Mouse (Mus musculus): ENCODE results near the gene Plk1. TPM values are rescaled to one million over a fixed set of nuclear protein-coding genes. Genes with fewer than 3 reads are reported as not detected.

Plk1 gene
- 2.2 to 5.1 TPM (median 4.2 TPM) in 4 replicates for total RNA-seq (2023)

GRCm38 (mm10) chr7:122158915-122159902, at the start of gene Plk1:
TSS of gene Plk1 (plus strand) at chr7:122159439.

GRCm38 (mm10) chr7:122132497-122133337, 26.5 kb upstream of the Plk1 start, which contains the start of the genes Palb2 and Dctn5:
TSS of gene Palb2 (minus strand) at chr7:122132985.
TSS of gene Dctn5 (plus strand) at chr7:122133041.

GRCm38 (mm10) chr7:122186043-122186442, 26.8 kb downstream of the Plk1 start, which contains the start of gene Ern2:
TSS of gene Ern2 (minus strand) at chr7:122186207.

GRCm38 (mm10) chr7:122219315-122219801, 60.1 kb downstream of the Plk1 start, which contains the start of gene Chp2:
TSS of gene Chp2 (plus strand) at chr7:122219496.

Other genes starting within 250 kb of the Plk1 start
- 13.7 to 15.1 TPM (median 14.6 TPM) in 4 replicates for gene Cog7, start 177.7 kb upstream of the Plk1 start, total RNA-seq (2023)
- gene Gga2, start 138.2 kb upstream of the Plk1 start, total RNA-seq (2023), result 315 to 340 TPM (median 338 TPM) in 4 replicates
- gene Ubfd1, start 92.3 kb upstream of the Plk1 start, total RNA-seq (2023), result 37.1 to 45.9 TPM (median 38.5 TPM) in 4 replicates
- gene Ears2, start 92.2 kb upstream of the Plk1 start, total RNA-seq (2023), result 13.2 to 14.2 TPM (median 13.7 TPM) in 4 replicates
- gene Ndufab1, start 57.6 kb upstream of the Plk1 start, total RNA-seq (2023), result 72.5 to 84.0 TPM (median 77.7 TPM) in 4 replicates
- 6.1 to 7.0 TPM (median 6.2 TPM) in 4 replicates for gene Palb2, start 26.5 kb upstream of the Plk1 start, total RNA-seq (2023)
- 57.5 to 72.1 TPM (median 64.8 TPM) in 4 replicates for gene Dctn5, start 26.4 kb upstream of the Plk1 start, total RNA-seq (2023)
- not detected in 4 replicates for gene Ern2, start 26.8 kb downstream of the Plk1 start, total RNA-seq (2023)
- gene Chp2, start 60.1 kb downstream of the Plk1 start, total RNA-seq (2023), result 0.50 TPM in 1 of 4 replicates, not detected in the others
- 540 to 551 TPM (median 545 TPM) in 4 replicates for gene Prkcb, start 129.3 kb downstream of the Plk1 start, total RNA-seq (2023)

All from B cell, adult 62 days (primary cell).